Mouse (Mus musculus) colon, adult 2 months (tissue): Measurements from ENCODE around the gene Phc1. TPM values are rescaled to one million over a fixed set of nuclear protein-coding genes. Genes with fewer than 3 reads are reported as not detected.

Experiments used
- polyA plus RNA-seq: library from polyadenylated mRNA; depleted of rRNA; stranded (reverse); fragments of >200 nt; gene quantifications from 2 replicates; pipeline ENCODE4 v1.2.3, GENCODE M21; 2012; rRNA removed

The Phc1 gene
- 28.3 and 29.9 TPM in 2 replicates for polyA plus RNA-seq

GRCm38 (mm10) chr6:122340349-122341000 lies at the start of gene Phc1:
TSS of gene Phc1 (minus strand) at chr6:122340561.

GRCm38 (mm10) chr6:122308505-122309393 lies 31.6 kb downstream of the Phc1 start, which contains the start of gene M6pr:
TSS of gene M6pr (plus strand) at chr6:122308720.

GRCm38 (mm10) chr6:122282782-122283181 lies 57.6 kb downstream of the Phc1 start, which contains the start of gene Klrg1:
TSS of gene Klrg1 (minus strand) at chr6:122282882.

Other genes starting within 250 kb of the Phc1 start
- 0.30 TPM in 1 of 2 replicates, not detected in the other for gene Klrg1, start 57.7 kb downstream of the Phc1 start, polyA plus RNA-seq
- 37.0 and 45.4 TPM in 2 replicates for gene M6pr, start 31.8 kb downstream of the Phc1 start, polyA plus RNA-seq
- gene Rimklb, start 158.2 kb upstream of the Phc1 start, polyA plus RNA-seq, result 0.06 TPM in 1 of 2 replicates, not detected in the other
- gene Mfap5, start 165.3 kb upstream of the Phc1 start, polyA plus RNA-seq, result 76.6 and 77.6 TPM in 2 replicates
- 0.16 TPM in 1 of 2 replicates, not detected in the other for gene Aicda, start 213.2 kb upstream of the Phc1 start, polyA plus RNA-seq